Mouse (Mus musculus): Measurements from ENCODE around the gene Itsn1.

DNA sequence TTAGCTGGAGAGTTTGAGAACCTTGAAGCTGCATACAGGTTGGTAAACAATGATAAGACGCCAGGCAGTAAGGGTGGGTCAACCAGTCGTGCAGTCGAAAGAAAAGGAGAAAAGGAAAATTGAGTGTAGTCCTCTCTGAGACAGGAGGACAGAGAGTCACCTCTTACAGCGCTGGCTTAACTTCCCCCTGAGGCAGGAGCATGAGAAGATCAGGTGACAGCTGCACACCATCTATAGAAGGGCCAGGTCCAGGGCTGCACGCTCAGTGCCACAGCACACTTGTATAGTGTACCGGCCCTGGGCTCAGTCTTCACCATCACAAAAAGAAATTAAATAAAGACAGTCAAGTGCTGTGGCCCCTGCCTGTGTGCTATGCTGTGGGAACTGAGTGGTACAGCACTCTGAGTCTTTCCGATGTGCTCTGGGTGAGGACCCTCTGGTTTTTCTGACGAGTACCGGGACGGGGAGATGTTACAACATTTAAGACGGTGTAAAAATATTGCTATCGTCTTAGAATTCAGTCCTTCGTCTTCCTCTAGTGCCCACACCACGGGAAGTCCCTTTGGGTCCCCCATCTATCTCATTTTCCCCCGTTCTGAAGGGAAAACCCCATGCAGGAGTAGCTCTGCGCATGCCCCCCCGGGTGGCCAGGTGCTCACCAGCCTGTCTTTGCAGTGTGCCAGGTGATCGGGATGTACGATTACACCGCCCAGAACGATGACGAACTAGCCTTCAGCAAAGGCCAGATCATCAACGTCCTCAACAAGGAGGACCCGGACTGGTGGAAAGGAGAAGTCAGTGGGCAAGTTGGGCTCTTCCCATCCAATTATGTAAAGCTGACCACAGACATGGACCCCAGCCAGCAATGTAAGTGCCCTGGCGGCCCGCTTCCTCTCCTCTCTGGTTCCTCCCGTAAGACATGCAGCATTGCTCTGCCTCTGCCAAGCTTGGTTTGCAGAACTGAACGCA is 140.1 kb downstream of the Itsn1 start:
- TF ChIP-seq CTCF (IDR thresholded peaks at IDR 0.05; ENCODE audit: insufficient read depth, low read length), result no peak
- TF ChIP-seq POLR2A (IDR thresholded peaks at IDR 0.05; ENCODE audit: borderline replicate concordance, extremely low read depth, low read depth, low read length), result no peak
